8 mouse cellular contexts compared by ENCODE assay signal in the genomic region with DNA sequence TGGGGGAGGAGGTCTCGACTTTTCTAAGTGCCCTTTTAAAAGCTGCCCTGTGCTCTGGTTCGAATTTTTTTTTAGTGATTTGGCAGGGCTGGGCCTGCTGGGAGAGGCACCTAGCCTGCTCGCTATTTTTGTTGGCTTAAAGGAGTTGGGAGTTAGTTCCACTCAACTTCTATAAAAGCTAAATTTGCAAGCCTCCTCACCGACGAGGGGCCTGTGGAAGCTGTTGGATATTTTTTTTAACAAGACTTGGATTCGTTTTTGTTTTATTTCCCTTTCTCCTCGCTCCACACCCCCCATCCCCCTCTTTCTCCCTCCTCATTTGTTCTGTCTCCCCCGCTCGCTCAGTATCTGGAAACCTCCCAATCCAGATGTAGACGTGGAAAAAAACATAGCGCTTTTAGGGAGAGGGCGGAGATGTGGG. TPM values are rescaled to one million over a fixed set of nuclear protein-coding genes. Genes with fewer than 3 reads are reported as not detected.
DNase-seq lines count a peak whose midpoint lies in the region; ATAC-seq and TF ChIP-seq lines count a peak whose summit lies in the region.
"Had no signal": no experiment of that assay in that cellular context is flagged by ENCODE, and none has a peak within 500 bp of the region (broad histone marks: within the 10 kb centered on the region; RNA-seq: fewer than 3 reads in every experiment).

No protein-coding gene starts in this region.

- 4% methylated on average over 12 of the region's 12 CpGs for WGBS in heart, postnatal 0 days

- no peaks in the 10 kb centered on the region for H3K9me3 ChIP-seq in heart, postnatal 0 days (replicated peaks; ENCODE audit: control insufficient read depth, low read length)

- ATAC-seq in heart, postnatal 0 days (ENCODE audit: insufficient read depth, low read depth), result no peak

- H3K79me3 ChIP-seq in C2C12 (ENCODE audit: low read depth), result peaks cover 17% of the 10 kb centered on the region

- no peak for TF ChIP-seq EP300 in heart, postnatal 0 days (IDR thresholded peaks at IDR 0.05; ENCODE audit: low read depth)

- no peaks in the 10 kb centered on the region for H3K27me3 ChIP-seq in C2C12 (ENCODE audit: control insufficient read depth, insufficient read depth, insufficient read length)
- H3K27me3 ChIP-seq in heart, postnatal 0 days (ENCODE audit: control insufficient read depth, insufficient read depth, low read length), result peaks cover 7% of the 10 kb centered on the region; the same call in 1 of the 2 replicates

- H3K9ac ChIP-seq in heart, postnatal 0 days (replicated peaks; ENCODE audit: low read depth, low read length), result peak overlapping the region; percentile 80

- H3ac ChIP-seq in C2C12 (ENCODE audit: control insufficient read depth, insufficient read length, low read depth), result no peak overlapping the region

- peaks cover 7% of the 10 kb centered on the region; the same call in 1 of the 2 replicates for H3K4me1 ChIP-seq in heart, postnatal 0 days (ENCODE audit: control insufficient read depth, insufficient read depth)

- H3K36me3 ChIP-seq in C2C12 (ENCODE audit: control insufficient read depth, insufficient read depth), result peaks cover 18% of the 10 kb centered on the region
- no peaks in the 10 kb centered on the region for H3K36me3 ChIP-seq in heart, postnatal 0 days (replicated peaks; ENCODE audit: control insufficient read depth, insufficient read depth, low read length)

- peak; percentile 66 for DNase-seq in adipocyte (ENCODE audit: low spot score)
- DNase-seq in heart, postnatal 0 days (ENCODE audit: low spot score), result peak; percentile 51
- peak; percentile 30 for DNase-seq in lung, postnatal 4 days
- no peak for DNase-seq in right cerebral cortex, adult 18-20 months
- no peak for DNase-seq in spleen, postnatal 36 days (ENCODE audit: low spot score in 2 of 2)
- DNase-seq in spleen, postnatal 4 days (ENCODE audit: low spot score in 2 of 2), result no peak

- H3K79me2 ChIP-seq in C2C12 (ENCODE audit: control insufficient read depth, insufficient read depth), result peaks cover 30% of the 10 kb centered on the region

- peak overlapping the region; percentile 93 for H3K27ac ChIP-seq in heart, postnatal 0 days (ENCODE audit: low read depth)

- peak overlapping the region; percentile 68 for H3K4me2 ChIP-seq in heart, postnatal 0 days (ENCODE audit: low read depth, low read length)

- no peak for TF ChIP-seq CTCF in C2C12 (IDR thresholded peaks at IDR 0.05; ENCODE audit: control insufficient read depth, insufficient read depth, insufficient read length)
- TF ChIP-seq CTCF in heart, postnatal 0 days (IDR thresholded peaks at IDR 0.05; ENCODE audit: low read depth), result no peak

- peak overlapping the region; percentile 14 for H3K4me3 ChIP-seq in C2C12 (ENCODE audit: insufficient read depth, poor library complexity, severe bottlenecking)
- H3K4me3 ChIP-seq in heart, postnatal 0 days (ENCODE audit: low read depth, low read length), result peak overlapping the region; percentile 78

TF ChIP-seq in C2C12, 6 proteins besides CTCF, POLR2A, EP300 and RAD21:
- no peak for TF ChIP-seq MYOD1 (IDR thresholded peaks at IDR 0.05; ENCODE audit: control insufficient read depth, insufficient read length, low read depth)
- TF ChIP-seq FOSL1 (IDR thresholded peaks at IDR 0.05; ENCODE audit: insufficient read depth, low read length, poor library complexity, severe bottlenecking), result no peak
- TF ChIP-seq MAX (IDR thresholded peaks at IDR 0.05), result no peak
- no peak for TF ChIP-seq CEBPB (IDR thresholded peaks at IDR 0.05; ENCODE audit: low read depth)
- TF ChIP-seq MYOG (IDR thresholded peaks at IDR 0.05; ENCODE audit: control insufficient read depth, extremely low read depth, insufficient read length), result no peak
- TF ChIP-seq USF1 (IDR thresholded peaks at IDR 0.05; ENCODE audit: low read depth), result no peak

RNA-seq across cellular contexts. Expression of gene Fzd2, which starts 2.6 kb away (rescaled TPM):
- polyA plus RNA-seq in C2C12 (2012; fragmentation: generic; extraction: Trizol), result 42.1 TPM
- 38.1 and 47.1 TPM in 2 replicates for total RNA-seq in heart, postnatal 0 days (2014; rRNA removed; ENCODE audit: low replicate concordance)
- 6.5 and 7.0 TPM in 2 replicates for polyA plus RNA-seq in heart, postnatal 0 days (2015; fragmentation: Nextera tagmentation; extraction: Ambion mirVana)

RNA-seq across cellular contexts. Expression of gene Gm11627, which starts 27.5 kb away (rescaled TPM):
- 0.26 TPM for polyA plus RNA-seq in C2C12 (2012; fragmentation: generic; extraction: Trizol)
- 7.9 TPM in 1 of 2 replicates, not detected in the other for total RNA-seq in heart, postnatal 0 days (2014; rRNA removed; ENCODE audit: low replicate concordance)
- polyA plus RNA-seq in heart, postnatal 0 days (2015; fragmentation: Nextera tagmentation; extraction: Ambion mirVana), result 9.2 and 12.0 TPM in 2 replicates
- total RNA-seq: liver, adult 2 months had no signal
- polyA plus RNA-seq: liver, adult 2 months had no signal

RNA-seq across cellular contexts. Expression of gene Gpatch8, which starts 50.6 kb away (rescaled TPM):
- 7.3 TPM for polyA plus RNA-seq in C2C12 (2012; fragmentation: generic; extraction: Trizol)
- 13.5 and 40.8 TPM in 2 replicates for total RNA-seq in heart, postnatal 0 days (2014; rRNA removed; ENCODE audit: low replicate concordance)
- polyA plus RNA-seq in heart, postnatal 0 days (2015; fragmentation: Nextera tagmentation; extraction: Ambion mirVana), result 23.2 and 25.8 TPM in 2 replicates

RNA-seq across cellular contexts. Expression of gene Meioc, which starts 56.8 kb away (rescaled TPM):
- not detected for polyA plus RNA-seq in C2C12 (2012; fragmentation: generic; extraction: Trizol)
- total RNA-seq in heart, postnatal 0 days (2014; rRNA removed; ENCODE audit: low replicate concordance), result 0.04 TPM in 1 of 2 replicates, not detected in the other
- polyA plus RNA-seq in heart, postnatal 0 days (2015; fragmentation: Nextera tagmentation; extraction: Ambion mirVana), result 0.12 and 0.15 TPM in 2 replicates
- total RNA-seq: liver, adult 2 months had no signal
- polyA plus RNA-seq: liver, adult 2 months had no signal

Comparison
In these comparisons a context has a peak if more than half of its experiments do, and no peak if none do; other contexts are left out.
1. DNase-seq: peak in adipocyte (single experiment), heart, postnatal 0 days (single experiment) and lung, postnatal 4 days (2 of 2); none in right cerebral cortex, adult 18-20 months (single experiment), spleen, postnatal 36 days (0 of 2) and spleen, postnatal 4 days (0 of 2).